Mouse (Mus musculus) liver, embryonic 16.5 days (tissue): Measurements from ENCODE around the gene Cenpp. TPM values are rescaled to one million over a fixed set of nuclear protein-coding genes. Genes with fewer than 3 reads are reported as not detected.

Experiments
- polyA plus RNA-seq: library from polyadenylated mRNA; unstranded; fragments of >200 nt; fragmentation: Nextera tagmentation; extraction: Ambion mirVana; gene quantifications from 2 replicates; pipeline ENCODE4 v1.2.1, GENCODE M21; 2015

Cenpp gene
- polyA plus RNA-seq, 1 experiment from 2014 or later = 18.2 TPM

Other genes starting within 250 kb of the Cenpp start
- gene Ippk, start 231.5 kb downstream of the Cenpp start, polyA plus RNA-seq = 6.6 and 6.8 TPM in 2 replicates
- gene Tes3-ps, start 159.5 kb downstream of the Cenpp start, polyA plus RNA-seq = 0.62 and 0.68 TPM in 2 replicates
- gene Ecm2, start 148.0 kb downstream of the Cenpp start, polyA plus RNA-seq = 0.36 and 0.38 TPM in 2 replicates
- 1.4 and 1.5 TPM in 2 replicates for gene Aspn, start 108.3 kb downstream of the Cenpp start, polyA plus RNA-seq
- gene Omd, start 70.3 kb downstream of the Cenpp start, polyA plus RNA-seq = 0.39 and 0.67 TPM in 2 replicates
- gene Ogn, start 44.7 kb downstream of the Cenpp start, polyA plus RNA-seq = 2.5 and 4.1 TPM in 2 replicates
- gene Nol8, start 293 bp upstream of the Cenpp start, polyA plus RNA-seq = 5.4 and 5.5 TPM in 2 replicates
- gene Iars, start 29.3 kb upstream of the Cenpp start, polyA plus RNA-seq = 48.3 and 50.2 TPM in 2 replicates
- not detected in 2 replicates for gene Gm30302, start 146.2 kb upstream of the Cenpp start, polyA plus RNA-seq